Mouse (Mus musculus) frontal cortex, postnatal 10 days (tissue): ENCODE data around the gene Nipsnap2.
"Not testable (repeated sequence)": the region's sequence is repeated elsewhere in the genome, so short reads cannot be mapped to it uniquely, and the experiment has no call there.

ENCODE experiments used
- DNase-seq, 2 experiments: peaks; one replicate each; pipeline ENCODE4 v3.0.0; 2022; ENCODE audit warnings: low spot score in 2 of 2, mixed read lengths in 1 of 2

Nipsnap2 gene

GRCm38 (mm10) chr5:129761865-129762540, 37.1 kb downstream of the Nipsnap2 start:
- DNase-seq = peak; percentile 39 to 59

GRCm38 (mm10) chr5:129770443-129771355, 45.8 kb downstream of the Nipsnap2 start:
- no peak for DNase-seq

- no peak for DNase-seq
Observed at GRCm38 (mm10) chr5:129772433-129772832, 47.6 kb downstream of the Nipsnap2 start.

GRCm38 (mm10) chr5:129773330-129773729, 48.5 kb downstream of the Nipsnap2 start:
- DNase-seq = not testable (repeated sequence)

- DNase-seq = no peak
Observed at GRCm38 (mm10) chr5:129774661-129775060, 49.8 kb downstream of the Nipsnap2 start.

- DNase-seq = no peak
Observed at GRCm38 (mm10) chr5:129778348-129778995, 53.6 kb downstream of the Nipsnap2 start.

GRCm38 (mm10) chr5:129778996-129779716, 54.3 kb downstream of the Nipsnap2 start:
- DNase-seq = peak; percentile 67 to 76

GRCm38 (mm10) chr5:129780131-129780530, 55.3 kb downstream of the Nipsnap2 start:
- DNase-seq = no peak

- DNase-seq = no peak
Observed at GRCm38 (mm10) chr5:129782211-129782610, 57.3 kb downstream of the Nipsnap2 start.

GRCm38 (mm10) chr5:129785235-129785870, 60.5 kb downstream of the Nipsnap2 start:
- DNase-seq = no peak

- DNase-seq = no peak
Observed at GRCm38 (mm10) chr5:129786161-129786560, 61.3 kb downstream of the Nipsnap2 start.

GRCm38 (mm10) chr5:129786818-129787790, 62.2 kb downstream of the Nipsnap2 start, which contains the start of gene Psph:
Gene Psph (minus strand): TSS chr5:129787449.
- DNase-seq = peak; percentile 97

GRCm38 (mm10) chr5:129787818-129788593, 63.1 kb downstream of the Nipsnap2 start:
- DNase-seq = no peak

GRCm38 (mm10) chr5:129790591-129790990, 65.7 kb downstream of the Nipsnap2 start:
- DNase-seq = not testable (repeated sequence)
